Mouse (Mus musculus) yolk sac, embryonic 10.5 days (tissue): ENCODE results near the gene Ppp1r12b.

Source experiments
- DNase-seq: peaks from one replicate; pipeline ENCODE4 v3.0.0-alpha.2; 2017; ENCODE audit warnings: low spot score

Gene Ppp1r12b

GRCm38 (mm10) chr1:134955637-134956176, at the start of gene Ppp1r12b:
TSS of gene Ppp1r12b (minus strand) at chr1:134955942.
- DNase-seq: peak; percentile 95

- DNase-seq: no peak
Measured at GRCm38 (mm10) chr1:135003346-135003745, 47.6 kb upstream of the Ppp1r12b start.

- no peak for DNase-seq
Measured at GRCm38 (mm10) chr1:135000527-135000926, 44.8 kb upstream of the Ppp1r12b start.

GRCm38 (mm10) chr1:134998231-134998630, 42.5 kb upstream of the Ppp1r12b start:
- no peak for DNase-seq

- no peak for DNase-seq
Measured at GRCm38 (mm10) chr1:134997568-134997967, 41.8 kb upstream of the Ppp1r12b start.

GRCm38 (mm10) chr1:134996471-134996870, 40.7 kb upstream of the Ppp1r12b start:
- DNase-seq: no peak

GRCm38 (mm10) chr1:134995954-134996353, 40.2 kb upstream of the Ppp1r12b start:
- no peak for DNase-seq

GRCm38 (mm10) chr1:134995437-134995836, 39.7 kb upstream of the Ppp1r12b start:
- no peak for DNase-seq

GRCm38 (mm10) chr1:134994739-134995138, 39.0 kb upstream of the Ppp1r12b start:
- DNase-seq: no peak

GRCm38 (mm10) chr1:134992046-134992645, 36.4 kb upstream of the Ppp1r12b start:
- no peak for DNase-seq

- DNase-seq: peak; percentile 47
Measured at GRCm38 (mm10) chr1:134989372-134989771, 33.6 kb upstream of the Ppp1r12b start.

- DNase-seq: no peak
Measured at GRCm38 (mm10) chr1:134987962-134988341, 32.2 kb upstream of the Ppp1r12b start.

GRCm38 (mm10) chr1:134987173-134987961, 31.6 kb upstream of the Ppp1r12b start:
- DNase-seq: peak; percentile 49

GRCm38 (mm10) chr1:134972920-134973319, 17.2 kb upstream of the Ppp1r12b start:
- DNase-seq: no peak

- DNase-seq: no peak
Measured at GRCm38 (mm10) chr1:134965430-134965829, 9.7 kb upstream of the Ppp1r12b start.

- DNase-seq: no peak
Measured at GRCm38 (mm10) chr1:134962821-134963220, 7.1 kb upstream of the Ppp1r12b start.

GRCm38 (mm10) chr1:134962053-134962803, 6.5 kb upstream of the Ppp1r12b start, which contains the start of gene Ube2t:
TSS of gene Ube2t (plus strand) at chr1:134962565.
- peak; percentile 93 for DNase-seq

- DNase-seq: no peak
Measured at GRCm38 (mm10) chr1:134960634-134961033, 4.9 kb upstream of the Ppp1r12b start.

GRCm38 (mm10) chr1:134955050-134955636, 599 bp downstream of the Ppp1r12b start:
- DNase-seq: no peak

GRCm38 (mm10) chr1:134949946-134950345, 5.8 kb downstream of the Ppp1r12b start:
- DNase-seq: no peak

GRCm38 (mm10) chr1:134947590-134947989, 8.2 kb downstream of the Ppp1r12b start:
- no peak for DNase-seq

- DNase-seq: no peak
Measured at GRCm38 (mm10) chr1:134942898-134943297, 12.8 kb downstream of the Ppp1r12b start.
